Mouse (Mus musculus) B cell, adult 2 months (primary cell): ENCODE results near the gene Rai14.
A peak's percentile ranks its signal among the peaks of the same experiment; 100 is the strongest.

ENCODE experiments used
- DNase-seq, 2 experiments: peaks; one replicate each; pipeline ENCODE4 v3.0.0; 2022

The Rai14 gene

GRCm38 (mm10) chr15:10687365-10687764, 27.1 kb downstream of the Rai14 start:
- no peak for DNase-seq

DNA sequence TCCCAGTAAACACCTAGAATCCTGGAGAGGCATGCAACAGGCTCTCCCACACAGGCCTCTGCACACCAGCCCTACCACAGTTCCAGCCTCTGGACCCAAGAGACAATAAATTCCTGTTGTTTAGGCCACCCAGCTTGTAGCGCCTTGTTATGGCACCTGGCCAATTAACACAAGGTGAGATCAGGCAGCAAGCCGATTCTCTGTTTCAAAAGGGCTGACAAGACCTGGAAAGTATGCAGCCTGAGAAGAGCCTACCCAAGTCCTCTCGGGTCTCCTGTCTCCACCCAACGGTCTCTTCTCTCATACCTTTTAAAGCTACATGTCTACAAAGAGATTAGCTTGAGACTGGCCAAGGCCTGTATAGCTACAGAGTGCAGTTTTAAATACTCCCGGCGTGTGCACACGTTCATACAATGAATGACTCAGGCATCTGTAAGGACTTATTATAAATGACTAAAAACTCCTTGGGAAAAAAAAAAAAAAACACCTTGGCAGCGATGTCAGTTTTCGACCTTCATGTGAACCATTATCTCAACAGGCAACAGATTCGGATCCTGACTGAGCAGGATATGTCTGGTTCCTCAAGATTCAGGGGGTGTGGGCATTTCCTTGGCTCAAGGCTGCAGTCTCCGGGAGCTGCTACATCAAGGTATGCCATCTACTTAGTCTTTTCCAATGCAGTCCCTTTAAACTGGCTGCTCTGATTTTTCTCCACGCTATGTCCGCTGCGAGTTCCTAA, 28.6 kb downstream of the Rai14 start:
- no peak for DNase-seq

DNA sequence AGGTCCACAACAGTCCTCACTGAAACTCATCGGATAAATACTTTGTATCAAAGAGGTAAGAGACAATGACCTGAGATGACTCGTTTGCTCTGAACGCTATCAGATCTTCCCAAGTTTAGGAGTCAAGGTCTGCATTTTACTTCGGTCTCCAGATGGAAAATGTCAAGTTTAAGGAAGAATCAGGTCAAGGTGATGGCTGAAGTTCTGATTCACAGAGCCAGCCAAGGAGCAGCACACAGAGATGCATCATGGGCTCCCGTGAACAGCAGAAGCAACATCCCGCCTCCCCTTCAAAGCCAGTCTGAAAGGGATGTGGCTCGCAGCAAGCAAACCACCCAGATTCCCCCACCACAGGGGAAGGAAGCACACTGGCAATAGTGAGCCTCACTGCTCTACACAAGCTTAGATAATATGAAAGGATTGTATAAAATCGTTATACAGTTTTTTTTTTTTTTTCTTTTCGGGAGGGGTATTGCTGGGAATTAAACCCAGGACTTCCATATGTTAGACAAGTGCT, 30.7 kb downstream of the Rai14 start:
- DNase-seq: no peak

DNA sequence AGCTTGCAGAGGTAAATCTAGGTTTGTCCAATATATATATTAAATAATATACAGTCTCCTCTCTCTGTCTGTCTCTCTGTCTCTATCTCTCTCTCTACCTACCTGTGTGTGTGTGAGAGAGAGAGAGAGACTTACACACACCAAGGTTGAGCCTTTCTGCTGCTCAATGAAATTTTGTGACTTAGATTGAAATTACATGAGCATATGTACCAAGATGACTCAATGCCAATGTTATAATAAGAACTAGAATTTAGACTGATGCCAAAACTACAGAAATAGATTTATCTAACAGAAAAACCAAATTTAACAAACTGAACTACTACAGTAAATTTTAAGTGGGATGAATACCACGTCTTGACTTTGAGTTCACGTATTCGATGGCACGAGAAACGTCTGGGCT, 33.9 kb downstream of the Rai14 start:
- DNase-seq: no peak

DNA sequence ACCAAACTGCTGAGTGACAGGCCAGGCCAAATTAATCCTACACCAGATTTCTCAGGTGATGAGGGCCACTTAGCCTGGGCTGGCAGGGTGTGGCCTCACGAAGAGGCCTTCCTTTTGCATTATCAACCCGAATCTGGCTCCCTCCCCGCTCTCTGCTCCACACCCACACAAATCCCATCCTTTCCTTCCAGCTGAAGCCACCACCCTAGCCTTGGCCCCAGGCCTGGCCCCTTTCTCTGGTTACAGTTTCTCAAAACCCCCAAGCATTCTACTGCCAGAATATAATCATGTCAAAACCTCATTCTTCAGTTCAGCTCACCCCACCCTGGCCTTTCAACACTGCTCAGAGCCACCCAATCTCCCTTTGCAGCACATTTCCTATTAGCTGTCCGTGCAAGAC, 34.9 kb downstream of the Rai14 start:
- DNase-seq: no peak

DNA sequence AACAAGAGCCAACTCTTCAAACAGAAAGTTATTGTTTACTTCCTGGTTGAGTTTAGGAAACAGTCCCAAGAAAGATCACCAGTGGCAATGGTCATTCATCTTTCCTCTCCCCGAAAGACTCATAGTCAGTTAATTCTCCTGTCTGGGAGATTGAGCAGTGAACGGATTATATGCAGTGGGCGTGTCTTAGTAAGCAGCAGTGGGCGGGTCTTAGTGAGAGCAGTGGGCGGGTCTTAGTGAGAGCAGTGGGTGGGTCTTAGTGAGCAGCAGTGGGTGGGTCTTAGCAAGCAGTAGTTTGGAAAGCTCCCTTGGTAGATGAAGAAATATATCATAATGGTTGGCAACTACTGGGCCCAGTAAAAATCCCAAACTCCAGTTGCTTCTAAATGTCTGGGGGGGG, 38.6 kb downstream of the Rai14 start:
- DNase-seq: no peak

DNA sequence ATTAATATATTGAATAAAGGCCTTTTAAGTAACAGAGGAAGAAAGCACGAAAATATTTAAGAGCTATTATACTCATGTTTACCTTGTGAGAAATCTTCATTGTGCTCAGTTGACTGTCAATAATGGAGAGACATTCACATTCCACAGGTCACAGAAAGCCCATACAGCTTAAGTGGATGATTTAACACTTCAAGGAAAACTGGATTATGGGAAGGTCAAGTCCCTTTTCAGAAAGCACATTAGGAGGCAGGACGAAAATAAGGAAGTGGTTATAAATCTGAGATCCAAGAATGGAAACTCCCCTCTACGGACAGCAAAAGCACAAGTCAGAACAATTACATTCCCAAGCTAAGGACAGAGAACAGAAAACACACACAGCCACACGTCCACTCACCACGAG, 41.5 kb downstream of the Rai14 start:
- no peak for DNase-seq

DNA sequence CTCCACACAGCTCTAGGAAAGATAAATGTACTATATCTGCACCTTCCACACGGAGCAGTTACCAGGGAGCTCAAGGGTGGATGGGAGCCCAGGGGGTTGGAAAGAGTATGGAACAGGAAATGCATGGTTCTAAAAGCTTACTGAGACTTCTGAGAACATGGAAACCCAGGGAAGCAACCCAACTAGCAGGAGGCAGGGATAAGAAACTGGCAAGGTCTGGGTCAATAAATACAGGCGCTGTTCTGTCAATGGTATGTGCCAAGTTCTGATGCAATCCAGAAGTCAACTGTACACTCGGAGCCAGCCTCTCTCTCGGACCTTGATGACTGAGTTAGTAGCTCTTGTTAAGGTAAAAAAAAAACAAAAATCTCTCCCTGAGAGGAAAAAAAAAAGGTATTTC, 42.6 kb downstream of the Rai14 start:
- DNase-seq: no peak

DNA sequence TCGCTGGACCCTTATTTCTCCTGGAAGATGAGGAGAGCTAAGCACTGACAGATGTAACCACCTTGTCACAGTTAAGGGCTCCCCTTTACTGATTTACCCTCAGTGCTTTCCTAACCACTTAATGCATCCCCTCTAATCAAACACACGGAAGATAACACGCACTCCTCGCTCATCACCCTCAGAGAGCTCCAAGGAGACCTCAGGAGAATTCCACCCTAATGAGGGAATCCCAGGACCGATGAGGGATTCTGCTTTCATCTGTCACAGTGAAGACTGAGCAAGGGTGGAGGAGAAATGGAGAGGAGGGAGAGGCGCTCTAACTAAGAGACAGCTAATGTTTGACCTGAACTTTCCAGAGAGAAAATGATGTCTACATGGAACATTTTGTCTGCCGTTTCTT, 44.3 kb downstream of the Rai14 start:
- DNase-seq: no peak

GRCm38 (mm10) chr15:10668120-10668900, 46.1 kb downstream of the Rai14 start:
- DNase-seq: no peak

DNA sequence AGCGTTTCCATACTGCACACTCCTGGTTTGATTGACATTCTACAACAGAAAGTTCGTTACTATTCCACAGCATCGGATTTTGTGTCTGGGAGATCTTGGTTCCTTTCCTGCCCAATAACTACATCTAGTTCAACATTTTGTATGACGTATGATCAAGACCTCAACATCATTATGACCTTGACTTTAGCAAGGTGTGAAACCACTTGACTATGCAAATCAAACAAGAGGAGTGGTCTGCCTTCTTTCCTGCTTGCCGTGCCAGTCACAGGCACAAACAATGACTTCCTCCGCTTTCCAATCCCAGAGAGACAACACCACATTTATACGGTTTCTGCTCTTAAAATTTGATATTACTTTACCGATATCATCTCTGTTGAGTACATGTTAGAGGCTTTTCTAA, 48.6 kb downstream of the Rai14 start:
- no peak for DNase-seq

DNA sequence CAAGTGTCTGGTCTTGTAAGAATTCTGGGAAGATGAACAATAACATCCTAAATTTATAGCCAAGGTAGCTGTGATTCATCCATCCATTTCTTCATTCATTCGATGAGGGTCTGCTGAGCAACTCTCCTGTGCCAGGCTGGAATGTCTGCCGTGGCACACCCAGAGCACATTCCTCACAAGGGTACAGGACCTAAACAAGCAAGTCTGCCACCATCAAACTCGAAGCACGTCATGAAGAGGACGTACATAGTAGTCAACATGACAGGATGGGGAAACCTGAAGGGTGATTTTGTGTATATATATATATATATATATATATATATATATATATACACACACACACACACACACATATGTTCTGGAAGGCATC, 49.9 kb downstream of the Rai14 start:
- no peak for DNase-seq

GRCm38 (mm10) chr15:10663793-10664528, 50.5 kb downstream of the Rai14 start:
- DNase-seq: no peak

- DNase-seq: peak; percentile 17 to 21
Measured at GRCm38 (mm10) chr15:10661961-10662606, 52.3 kb downstream of the Rai14 start.

GRCm38 (mm10) chr15:10658803-10659202, 55.6 kb downstream of the Rai14 start:
- DNase-seq: no peak

DNA sequence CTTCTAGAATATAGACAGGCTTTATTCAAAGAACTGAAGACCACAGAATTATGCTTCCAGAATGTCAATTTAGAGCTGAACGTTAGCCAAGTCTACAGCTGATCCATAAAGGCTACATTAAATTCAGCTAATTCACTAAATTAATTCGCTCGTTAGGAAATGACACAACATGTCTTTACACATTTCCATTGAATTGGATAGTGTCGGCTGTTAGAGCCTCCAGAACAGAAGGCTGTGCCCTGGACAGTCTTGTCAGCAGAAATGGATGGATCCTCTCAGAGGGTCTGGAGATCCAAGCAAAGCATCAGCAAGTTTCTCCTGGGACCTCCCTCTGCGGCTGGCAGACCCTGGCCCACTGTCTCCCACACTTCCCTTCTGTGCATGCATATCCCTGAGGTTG, 58.3 kb downstream of the Rai14 start:
- no peak for DNase-seq

DNA sequence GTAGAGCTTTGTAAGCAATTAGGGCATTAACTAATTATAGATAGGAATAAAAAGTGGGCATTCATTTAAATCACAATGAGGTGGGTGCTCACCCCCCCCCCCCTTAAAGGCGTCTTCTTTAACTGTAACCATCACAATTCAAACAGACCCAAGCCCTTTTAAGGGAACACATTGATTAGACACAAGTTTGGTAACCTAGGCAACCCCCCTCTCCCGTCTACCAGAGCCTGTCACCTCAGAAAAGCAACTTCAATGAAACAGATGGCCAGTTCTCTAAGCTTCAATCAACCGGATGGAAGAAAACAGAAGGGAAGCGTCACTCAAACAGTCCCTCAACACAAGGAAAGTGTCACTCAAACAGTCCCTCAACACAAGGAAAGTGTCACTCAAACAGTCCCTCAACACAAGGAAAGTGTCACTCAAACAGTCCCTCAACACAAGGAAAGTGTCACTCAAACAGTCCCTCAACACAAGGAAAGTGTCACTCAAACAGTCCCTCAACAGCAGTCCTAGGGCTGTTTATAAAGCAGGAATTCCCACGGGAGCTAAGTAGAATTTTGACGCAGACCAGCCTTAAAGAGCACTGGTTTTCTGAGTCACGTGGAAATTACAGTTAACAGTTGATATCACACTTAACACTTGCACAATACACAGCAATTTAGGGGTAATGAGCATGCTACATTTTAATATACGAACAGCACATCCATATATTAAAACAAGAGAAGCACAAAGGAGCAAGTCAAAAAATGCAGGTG, 59.1 kb downstream of the Rai14 start:
- DNase-seq: no peak

DNA sequence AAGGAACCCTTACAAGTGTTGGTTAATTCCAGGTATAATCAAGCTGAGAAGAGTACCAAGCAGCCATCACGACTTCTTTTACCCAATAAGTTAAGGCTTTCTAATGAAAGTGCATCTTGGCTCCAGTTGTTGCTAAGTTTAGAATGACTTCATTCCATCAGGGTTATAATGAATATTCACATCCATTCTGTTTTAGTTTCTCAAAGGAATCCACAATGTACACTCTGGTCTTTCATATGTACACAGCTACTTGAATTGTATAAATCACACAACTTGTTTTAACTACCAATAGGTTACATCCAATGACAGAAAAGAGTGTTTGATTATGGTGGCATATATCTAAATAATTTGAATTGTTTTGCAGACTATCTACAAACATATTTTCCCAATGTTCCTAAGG, 59.7 kb downstream of the Rai14 start:
- DNase-seq: no peak

DNA sequence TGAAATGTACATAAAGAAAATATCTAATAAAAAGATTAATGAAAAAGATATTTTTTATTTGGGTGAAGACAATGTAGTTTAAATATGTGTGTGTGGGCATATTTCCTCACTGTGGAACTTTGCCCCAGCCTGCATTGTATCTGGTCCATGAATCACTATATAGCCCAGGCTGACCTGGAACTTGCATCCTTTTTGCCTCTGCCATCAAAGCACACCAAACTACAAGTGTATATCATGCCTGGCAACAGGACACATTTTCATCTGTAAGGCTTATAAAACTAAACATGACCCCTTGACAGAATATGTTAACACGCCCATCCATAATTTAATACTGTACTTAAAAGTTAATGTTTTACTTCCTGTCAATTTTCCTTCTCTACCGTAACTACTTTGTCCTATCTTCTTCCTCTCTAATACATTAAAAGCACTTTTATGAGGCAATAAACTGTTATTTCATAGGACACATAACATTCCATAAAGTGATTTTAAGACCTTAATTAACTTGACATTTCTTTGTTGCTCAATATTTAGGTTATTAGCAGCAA, 61.4 kb downstream of the Rai14 start:
- DNase-seq: no peak

GRCm38 (mm10) chr15:10648372-10649109, 65.9 kb downstream of the Rai14 start:
- DNase-seq: no peak

DNA sequence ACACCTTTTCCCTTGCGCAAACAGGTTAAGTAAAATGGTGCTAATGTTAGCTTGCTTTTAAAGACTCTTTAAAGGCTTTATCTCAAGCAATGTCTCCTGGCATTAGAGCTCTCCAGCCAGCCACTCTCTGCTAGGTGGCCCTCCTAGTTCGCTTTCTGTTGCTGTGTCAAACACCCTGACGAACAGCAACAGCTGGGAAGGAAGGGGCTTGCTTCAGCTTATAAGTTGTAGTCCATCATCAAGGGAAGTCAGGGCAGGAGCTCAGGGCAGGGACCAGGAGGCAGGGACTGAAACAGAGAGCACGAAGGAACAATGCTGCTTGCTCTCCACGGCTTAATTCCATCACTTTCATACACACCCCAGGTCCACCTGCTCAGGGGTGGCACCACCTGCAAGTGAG, 68.1 kb downstream of the Rai14 start:
- no peak for DNase-seq
